ENCODE assay signal across 31 mouse cellular contexts in the genomic region with DNA sequence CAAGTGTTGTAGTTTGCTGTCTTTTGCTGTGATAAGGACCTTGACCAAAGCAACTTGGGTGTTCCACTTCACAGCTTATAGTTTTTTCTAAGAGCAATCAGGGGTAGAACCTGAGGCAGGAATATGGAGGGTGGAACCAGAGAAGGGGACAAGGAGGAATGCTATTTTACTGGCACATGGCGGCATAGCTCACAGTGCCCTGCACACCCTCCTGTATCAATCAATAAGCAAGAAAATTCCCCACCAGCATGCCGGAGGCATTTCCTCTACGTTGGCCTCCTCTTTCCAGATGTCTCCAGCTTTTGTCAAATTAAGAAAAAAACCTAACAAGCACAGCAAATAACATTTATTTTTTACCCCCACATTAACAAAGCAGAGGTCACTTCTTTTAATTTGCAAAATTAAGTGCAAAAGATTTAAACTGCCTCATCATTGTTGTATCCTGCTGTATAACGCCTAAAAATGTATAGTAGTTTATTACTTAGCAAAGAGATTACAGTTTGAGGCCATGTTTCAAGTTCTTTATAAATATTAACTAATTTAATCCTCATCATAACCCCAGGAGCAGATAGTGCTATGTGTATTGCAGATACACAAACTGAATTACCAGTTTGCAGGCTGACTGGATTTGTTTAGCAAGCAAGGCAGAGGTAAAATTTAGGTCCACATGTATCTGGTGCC. TPM values are rescaled to one million over a fixed set of nuclear protein-coding genes. Genes with fewer than 3 reads are reported as not detected.
DNase-seq lines count a peak whose midpoint lies in the region; ATAC-seq and TF ChIP-seq lines count a peak whose summit lies in the region.
"Had no signal": no experiment of that assay in that cellular context is flagged by ENCODE, and none has a peak within 500 bp of the region (broad histone marks: within the 10 kb centered on the region; RNA-seq: fewer than 3 reads in every experiment).

No protein-coding gene starts in this region.

- no peaks in the 10 kb centered on the region for H3K27me3 ChIP-seq in heart, embryonic 10.5 days (ENCODE audit: insufficient read depth, poor library complexity, severe bottlenecking)
- H3K27me3 ChIP-seq in heart, postnatal 0 days (ENCODE audit: control insufficient read depth, insufficient read depth, low read length), result no peaks in the 10 kb centered on the region
- H3K27me3 ChIP-seq in heart, embryonic 11.5 days (ENCODE audit: control insufficient read depth, insufficient read depth, low read length), result no peaks in the 10 kb centered on the region
- no peaks in the 10 kb centered on the region for H3K27me3 ChIP-seq in embryonic facial prominence, embryonic 10.5 days (replicated peaks; ENCODE audit: low read depth, poor library complexity, severe bottlenecking)
- no peaks in the 10 kb centered on the region for H3K27me3 ChIP-seq in limb, embryonic 10.5 days (ENCODE audit: low read depth, poor library complexity, severe bottlenecking)
- H3K27me3 ChIP-seq: embryonic facial prominence, embryonic 13.5 days; kidney, embryonic 15.5 days; liver, embryonic 12.5 days; megakaryocyte, embryonic 14.5 days; midbrain, embryonic 13.5 days had no signal

- no peak overlapping the region for H3K4me3 ChIP-seq in heart, embryonic 10.5 days
- H3K4me3 ChIP-seq in heart, postnatal 0 days (ENCODE audit: low read depth, low read length), result no peak overlapping the region
- H3K4me3 ChIP-seq in heart, embryonic 11.5 days (ENCODE audit: low read depth, low read length), result no peak overlapping the region
- H3K4me3 ChIP-seq in embryonic facial prominence, embryonic 10.5 days, result no peak overlapping the region
- H3K4me3 ChIP-seq in limb, embryonic 10.5 days, result no peak overlapping the region
- H3K4me3 ChIP-seq: embryonic facial prominence, embryonic 13.5 days; forebrain, embryonic 10.5 days; hindbrain, embryonic 10.5 days; kidney, embryonic 15.5 days; liver, embryonic 12.5 days; megakaryocyte, embryonic 14.5 days; midbrain, embryonic 13.5 days had no signal

- no peak overlapping the region for H3K4me2 ChIP-seq in heart, postnatal 0 days (ENCODE audit: low read depth, low read length)
- H3K4me2 ChIP-seq in heart, embryonic 11.5 days, result no peak overlapping the region
- H3K4me2 ChIP-seq: embryonic facial prominence, embryonic 13.5 days; kidney, embryonic 15.5 days; liver, embryonic 12.5 days; midbrain, embryonic 13.5 days had no signal

- H3K4me1 ChIP-seq in heart, embryonic 10.5 days, result peaks cover 27% of the 10 kb centered on the region; the same call in 1 of the 2 replicates
- H3K4me1 ChIP-seq in heart, postnatal 0 days (ENCODE audit: control insufficient read depth, insufficient read depth), result peaks cover 18% of the 10 kb centered on the region
- H3K4me1 ChIP-seq in heart, embryonic 11.5 days (ENCODE audit: control insufficient read depth, insufficient read depth, low read length), result peaks cover 13% of the 10 kb centered on the region
- H3K4me1 ChIP-seq in embryonic facial prominence, embryonic 10.5 days, result peaks cover 18% of the 10 kb centered on the region
- H3K4me1 ChIP-seq in limb, embryonic 10.5 days, result peaks cover 18% of the 10 kb centered on the region
- H3K4me1 ChIP-seq: liver, embryonic 12.5 days had no signal

- intact Hi-C loops in heart, postnatal 36 days (cut with DNase I), result no loop called here
- intact Hi-C loops in left cerebral cortex, postnatal 10 days (cut with DNase I), result no loop called here

- WGBS in heart, embryonic 10.5 days, result 67% methylated on average over 4 of the region's 4 CpGs
- 82% methylated on average over 4 of the region's 4 CpGs for WGBS in heart, postnatal 0 days
- WGBS in heart, embryonic 11.5 days (ENCODE audit: insufficient replicate concordance), result 71% methylated on average over 4 of the region's 4 CpGs
- WGBS in embryonic facial prominence, embryonic 10.5 days, result 62% methylated on average over 4 of the region's 4 CpGs
- WGBS in limb, embryonic 10.5 days, result 79% methylated on average over 4 of the region's 4 CpGs

- no peak for TF ChIP-seq EP300 in heart, postnatal 0 days (IDR thresholded peaks at IDR 0.05; ENCODE audit: low read depth)

- no peak for DNase-seq in heart, embryonic 10.5 days (ENCODE audit: low spot score)
- no peak for DNase-seq in heart, postnatal 36 days
- peak; percentile 5 for DNase-seq in heart, postnatal 0 days (ENCODE audit: low spot score)
- no peak for DNase-seq in embryonic facial prominence, embryonic 10.5 days (ENCODE audit: low spot score)
- peak; percentile 7 for DNase-seq in limb, embryonic 10.5 days (ENCODE audit: low spot score)
- DNase-seq in kidney, postnatal 36 days, result no peak
- DNase-seq in left cerebral cortex, postnatal 10 days (ENCODE audit: extremely low spot score in 1 of 2, low spot score in 2 of 2), result no peak
- DNase-seq: adrenal gland, adult 8-10 months; cerebellum, adult 9-10 months; cerebellum, postnatal 36 days; embryo, embryonic 11 days; forebrain, postnatal 0 days; kidney, adult 18-20 months; kidney, postnatal 25 days; layer of hippocampus, postnatal 36 days; liver, postnatal 0 days; lung, postnatal 36 days; right cerebral cortex, postnatal 25 days; spleen, adult 18-20 months; thymus, adult 18-20 months; thymus, postnatal 25 days had no signal

- no peak for TF ChIP-seq CTCF in heart, postnatal 0 days (IDR thresholded peaks at IDR 0.05; ENCODE audit: low read depth)

- no peaks in the 10 kb centered on the region for H3K9me3 ChIP-seq in heart, embryonic 10.5 days
- no peaks in the 10 kb centered on the region for H3K9me3 ChIP-seq in heart, postnatal 0 days (replicated peaks; ENCODE audit: control insufficient read depth, low read length)
- H3K9me3 ChIP-seq in heart, embryonic 11.5 days (replicated peaks; ENCODE audit: control insufficient read depth, low read length), result no peaks in the 10 kb centered on the region
- no peaks in the 10 kb centered on the region for H3K9me3 ChIP-seq in embryonic facial prominence, embryonic 10.5 days
- no peaks in the 10 kb centered on the region for H3K9me3 ChIP-seq in limb, embryonic 10.5 days (replicated peaks)
- H3K9me3 ChIP-seq: embryonic facial prominence, embryonic 13.5 days; forebrain, embryonic 10.5 days; G1E; hindbrain, embryonic 10.5 days; kidney, embryonic 15.5 days; liver, embryonic 12.5 days; megakaryocyte, embryonic 14.5 days; midbrain, embryonic 13.5 days had no signal

- H3K36me3 ChIP-seq in heart, embryonic 10.5 days, result no peaks in the 10 kb centered on the region
- no peaks in the 10 kb centered on the region; the same call in 1 of the 2 replicates for H3K36me3 ChIP-seq in heart, postnatal 0 days (replicated peaks; ENCODE audit: control insufficient read depth, insufficient read depth, low read length)
- H3K36me3 ChIP-seq in heart, embryonic 11.5 days (ENCODE audit: control insufficient read depth, insufficient read depth, low read length), result no peaks in the 10 kb centered on the region
- H3K36me3 ChIP-seq in embryonic facial prominence, embryonic 10.5 days (replicated peaks), result no peaks in the 10 kb centered on the region
- no peaks in the 10 kb centered on the region for H3K36me3 ChIP-seq in limb, embryonic 10.5 days
- H3K36me3 ChIP-seq: embryonic facial prominence, embryonic 13.5 days; forebrain, embryonic 10.5 days; hindbrain, embryonic 10.5 days; kidney, embryonic 15.5 days; liver, embryonic 12.5 days; midbrain, embryonic 13.5 days had no signal

- ATAC-seq in heart, postnatal 0 days (ENCODE audit: insufficient read depth, low read depth), result no peak
- no peak for ATAC-seq in heart, embryonic 11.5 days (replicated peaks; ENCODE audit: insufficient number of reproducible peaks, low FRiP score, low TSS enrichment)
- ATAC-seq: forebrain, postnatal 0 days; liver, embryonic 12.5 days; liver, postnatal 0 days; midbrain, embryonic 13.5 days had no signal

- H3K27ac ChIP-seq in heart, embryonic 10.5 days, result peak overlapping the region; percentile 60
- H3K27ac ChIP-seq in heart, postnatal 0 days (ENCODE audit: low read depth), result peak overlapping the region; percentile 10; the same call in 1 of the 2 replicates
- H3K27ac ChIP-seq in heart, embryonic 11.5 days (ENCODE audit: low read depth, low read length), result no peak overlapping the region
- 0 out of 2 replicates have a peak overlapping the region, but pooled peaks have one; percentile 3 for H3K27ac ChIP-seq in embryonic facial prominence, embryonic 10.5 days (replicated peaks)
- H3K27ac ChIP-seq in limb, embryonic 10.5 days, result no peak overlapping the region
- H3K27ac ChIP-seq: embryonic facial prominence, embryonic 13.5 days; hindbrain, embryonic 10.5 days; hindbrain, postnatal 0 days; kidney, embryonic 15.5 days; liver, embryonic 12.5 days; midbrain, embryonic 13.5 days had no signal

- no peak overlapping the region for H3K9ac ChIP-seq in heart, postnatal 0 days (replicated peaks; ENCODE audit: low read depth, low read length)
- no peak overlapping the region for H3K9ac ChIP-seq in heart, embryonic 11.5 days (ENCODE audit: low read depth, low read length)
- H3K9ac ChIP-seq: embryonic facial prominence, embryonic 13.5 days; forebrain, postnatal 0 days; kidney, embryonic 15.5 days; liver, embryonic 12.5 days; liver, postnatal 0 days; midbrain, embryonic 13.5 days had no signal

RNA-seq across cellular contexts. Expression of a gene that starts 13.4 kb away (rescaled TPM):
- 4.2 and 4.5 TPM in 2 replicates for polyA plus RNA-seq in heart, embryonic 10.5 days (2016; fragmentation: Nextera tagmentation; extraction: Ambion mirVana)
- total RNA-seq in heart, postnatal 36 days (2021), result 10 to 100 TPM; 17.8 to 18.6 TPM
- total RNA-seq in heart, postnatal 0 days (2014; rRNA removed; ENCODE audit: low replicate concordance), result 15.2 and 17.8 TPM in 2 replicates
- polyA plus RNA-seq in heart, postnatal 0 days (2015; fragmentation: Nextera tagmentation; extraction: Ambion mirVana), result 3.5 and 3.9 TPM in 2 replicates
- 4.0 and 4.5 TPM in 2 replicates for polyA plus RNA-seq in heart, embryonic 11.5 days (2014; fragmentation: Nextera tagmentation; extraction: Ambion mirVana)
- 3.7 and 3.8 TPM in 2 replicates for polyA plus RNA-seq in embryonic facial prominence, embryonic 10.5 days (2016; fragmentation: Nextera tagmentation; extraction: Ambion mirVana)
- 2.8 and 3.0 TPM in 2 replicates for polyA plus RNA-seq in limb, embryonic 10.5 days (2016; fragmentation: Nextera tagmentation; extraction: Ambion mirVana)
- 10 to 100 TPM; 49.1 to 50.4 TPM for total RNA-seq in left cerebral cortex, postnatal 10 days (2021)

Comparison
In these comparisons a context has a peak if more than half of its experiments do, and no peak if none do; other contexts are left out.
1. DNase-seq: peak in heart, postnatal 0 days (single experiment) and limb, embryonic 10.5 days (single experiment); none in heart, embryonic 10.5 days (single experiment), heart, postnatal 36 days (0 of 2), embryonic facial prominence, embryonic 10.5 days (single experiment), kidney, postnatal 36 days (0 of 2) and left cerebral cortex, postnatal 10 days (0 of 2).
2. H3K27ac ChIP-seq: peak in heart, embryonic 10.5 days (single experiment), heart, postnatal 0 days (single experiment) and embryonic facial prominence, embryonic 10.5 days (single experiment); none in heart, embryonic 11.5 days (single experiment) and limb, embryonic 10.5 days (single experiment).